Mouse (Mus musculus) liver, embryonic 15.5 days (tissue): Measurements from ENCODE around the gene Thoc5. TPM values are rescaled to one million over a fixed set of nuclear protein-coding genes. Genes with fewer than 3 reads are reported as not detected.

Experiments
- ATAC-seq: fragments of 200-750 bp; cut with Nextera tagmentation; 2 replicates; pipeline ENCODE4 v1.8.0; 2017; ENCODE audit warnings: moderate number of reproducible peaks, mild to moderate bottlenecking, moderate library complexity; ENCODE audit not compliant: insufficient read depth
- H3K27ac ChIP-seq: fragments of 300-500 bp; sonication (generic); replicated peaks from 2 replicates; pipeline ENCODE4 v1.5.1; 2015; ENCODE audit warnings: mild to moderate bottlenecking, inconsistent platforms
- H3K27me3 ChIP-seq: fragments of 300-500 bp; sonication (generic); 2 replicates; pipeline ENCODE4 v1.6.1; 2015; ENCODE audit warnings: mild to moderate bottlenecking, inconsistent platforms
- H3K36me3 ChIP-seq: fragments of 300-500 bp; sonication (generic); replicated peaks from 2 replicates; pipeline ENCODE4 v1.6.1; 2015; ENCODE audit warnings: moderate library complexity, mild to moderate bottlenecking, inconsistent platforms
- H3K4me1 ChIP-seq: fragments of 300-500 bp; sonication (generic); replicated peaks from 2 replicates; pipeline ENCODE4 v1.6.1; 2015; ENCODE audit warnings: inconsistent platforms
- H3K4me2 ChIP-seq: fragments of 300-500 bp; sonication (generic); 2 replicates; pipeline ENCODE4 v1.6.1; 2015; ENCODE audit warnings: moderate library complexity, mild to moderate bottlenecking, inconsistent platforms
- H3K4me3 ChIP-seq: fragments of 300-500 bp; sonication (generic); replicated peaks from 2 replicates; pipeline ENCODE4 v1.5.1; 2015; ENCODE audit warnings: mild to moderate bottlenecking, inconsistent platforms
- H3K9ac ChIP-seq: fragments of 300-500 bp; sonication (generic); 2 replicates; pipeline ENCODE4 v1.6.1; 2015; ENCODE audit warnings: moderate library complexity, mild to moderate bottlenecking, inconsistent platforms
- H3K9me3 ChIP-seq: fragments of 300-500 bp; sonication (generic); replicated peaks from 2 replicates; pipeline ENCODE4 v1.6.1; 2016; ENCODE audit warnings: inconsistent platforms
- WGBS: fragments of 180-500 bp; shearing (Covaris S2); methylation state at CpG from one replicate; pipeline ENCODE4 v1.1.7; 2015; ENCODE audit warnings: mixed read lengths; ENCODE audit not compliant: insufficient replicate concordance; 5-methylcytosine and 5-hydroxymethylcytosine counted together
- microRNA-seq: library from miRNA; unstranded; fragments of <30 nt; microRNA quantifications from one replicate; pipeline ENCODE4, GENCODE M21; 2016
- polyA plus RNA-seq: library from polyadenylated mRNA; unstranded; fragments of >200 nt; fragmentation: Nextera tagmentation; extraction: Ambion mirVana; gene quantifications from 2 replicates; pipeline ENCODE4 v1.2.1, GENCODE M21; 2015

Thoc5 gene
- polyA plus RNA-seq, 1 experiment from 2014 or later = 14.0 TPM

DNA sequence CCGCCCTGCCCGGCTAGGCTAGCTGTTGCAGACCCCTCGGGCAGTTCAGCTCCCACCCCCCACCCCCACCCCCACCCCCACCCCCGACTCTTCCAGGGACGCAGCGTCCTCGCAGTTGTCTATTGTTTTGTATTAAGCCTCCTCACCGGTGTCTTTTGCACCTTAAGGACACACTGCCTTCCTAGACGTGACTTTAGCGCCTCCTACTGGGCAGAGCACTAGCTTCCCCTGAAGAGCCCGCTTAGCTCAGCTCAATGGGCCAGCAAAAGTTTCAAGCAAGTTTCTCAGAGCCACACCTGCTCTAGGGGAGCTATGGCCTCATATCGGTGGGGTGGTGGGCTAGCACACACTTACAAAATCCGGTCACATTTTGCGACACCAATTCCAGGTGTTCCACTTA, 80.5 kb downstream of the Thoc5 start:
- 7% methylated on average over 14 of the region's 14 CpGs for WGBS
- H3K27me3 ChIP-seq = peaks cover 10% of the 10 kb centered on the region; the same call in 1 of the 2 replicates
- no peak overlapping the region for H3K27ac ChIP-seq
- no peak overlapping the region for H3K9ac ChIP-seq
- peaks cover 22% of the 10 kb centered on the region for H3K4me1 ChIP-seq
- H3K9me3 ChIP-seq = no peaks in the 10 kb centered on the region
- H3K36me3 ChIP-seq = no peaks in the 10 kb centered on the region
- peak overlapping the region; percentile 41 for H3K4me2 ChIP-seq
- no peak for ATAC-seq
- H3K4me3 ChIP-seq = no peak overlapping the region

Small RNA genes lying within 50 kb of the gene (microRNA-seq; reads per million reads assigned to microRNA genes)
- 1.3 reads per million for gene Mir6918

Other genes with a start within 250 kb of the Thoc5 start
- 535 and 580 TPM in 2 replicates for gene Uqcr10, start 191.0 kb upstream of the Thoc5 start, polyA plus RNA-seq
- 22.4 and 22.5 TPM in 2 replicates for gene Zmat5, start 190.6 kb upstream of the Thoc5 start, polyA plus RNA-seq
- gene Cabp7, start 148.5 kb upstream of the Thoc5 start, polyA plus RNA-seq = 0.07 TPM in 1 of 2 replicates, not detected in the other
- 13.5 and 13.8 TPM in 2 replicates for gene Nf2, start 45.8 kb upstream of the Thoc5 start, polyA plus RNA-seq
- 94.3 and 106 TPM in 2 replicates for gene Nipsnap1, start 21.4 kb upstream of the Thoc5 start, polyA plus RNA-seq
- gene Nefh, start 52.7 kb downstream of the Thoc5 start, polyA plus RNA-seq = 0.07 and 0.10 TPM in 2 replicates
- gene Ap1b1, start 91.5 kb downstream of the Thoc5 start, polyA plus RNA-seq = 76.7 and 81.9 TPM in 2 replicates
- 0.25 and 0.33 TPM in 2 replicates for gene Rasl10a, start 162.8 kb downstream of the Thoc5 start, polyA plus RNA-seq
- gene Gas2l1, start 170.0 kb downstream of the Thoc5 start, polyA plus RNA-seq = 12.1 and 16.8 TPM in 2 replicates
- 12.0 and 13.4 TPM in 2 replicates for gene Rhbdd3, start 203.6 kb downstream of the Thoc5 start, polyA plus RNA-seq
- gene Ewsr1, start 203.9 kb downstream of the Thoc5 start, polyA plus RNA-seq = 255 and 279 TPM in 2 replicates